Mouse (Mus musculus): ENCODE data around the gene Erc1. TPM values are rescaled to one million over a fixed set of nuclear protein-coding genes. Genes with fewer than 3 reads are reported as not detected.
A peak's percentile ranks its signal among the peaks of the same experiment; 100 is the strongest.

Erc1 gene
- polyA plus RNA-seq, 1 experiment, result 8.4 TPM

GRCm38 (mm10) chr6:119595440-119595839 lies 252.5 kb downstream of the Erc1 start:
- Histone ChIP-seq H3K27me3 (ENCODE audit: control insufficient read depth, insufficient read depth, insufficient read length) (no peaks in the 10 kb centered on the region), H3ac (ENCODE audit: control insufficient read depth, insufficient read length) (no peak overlapping the region), H3K79me2 (ENCODE audit: control insufficient read depth, insufficient read depth) (no peaks in the 10 kb centered on the region), H3K36me3 (ENCODE audit: control insufficient read depth, insufficient read depth) (no peaks in the 10 kb centered on the region), H3K4me2 (ENCODE audit: low read depth) (no peak overlapping the region), H3K4me3 (no peak overlapping the region)
- TF ChIP-seq MYOD1 (IDR thresholded peaks at IDR 0.05; ENCODE audit: control insufficient read depth in 1 of 3, insufficient read length in 2 of 3, low read depth in 2 of 3), result no peak
- TF ChIP-seq REST (IDR thresholded peaks at IDR 0.05; ENCODE audit: insufficient read depth, insufficient read length), result no peak
- no peak for TF ChIP-seq MYOG (IDR thresholded peaks at IDR 0.05; ENCODE audit: control insufficient read depth in 1 of 3, insufficient read depth in 1 of 3, insufficient read length in 2 of 3, low read depth in 2 of 3)
- no peak for TF ChIP-seq POLR2AphosphoS2 (IDR thresholded peaks at IDR 0.05; ENCODE audit: insufficient read length, low read depth)
- no peak for TF ChIP-seq USF1 (IDR thresholded peaks at IDR 0.05; ENCODE audit: low read depth)
- no peak for TF ChIP-seq CEBPB (IDR thresholded peaks at IDR 0.05; ENCODE audit: insufficient read depth, poor library complexity, severe bottlenecking)
- TF ChIP-seq MAX (IDR thresholded peaks at IDR 0.05; ENCODE audit: low read depth), result no peak
- TF ChIP-seq E2F4 (IDR thresholded peaks at IDR 0.05; ENCODE audit: insufficient read depth), result no peak
- no peak for TF ChIP-seq TCF12 (IDR thresholded peaks at IDR 0.05; ENCODE audit: insufficient read depth, poor library complexity, severe bottlenecking)
- no peak for TF ChIP-seq SRF (IDR thresholded peaks at IDR 0.05; ENCODE audit: control insufficient read depth, insufficient read length, low read depth)
- no peak for TF ChIP-seq POLR2A (IDR thresholded peaks at IDR 0.05; ENCODE audit: insufficient read length, low read depth)
- no peak for TF ChIP-seq TCF3 (IDR thresholded peaks at IDR 0.05; ENCODE audit: insufficient read length, low read depth)

DNA sequence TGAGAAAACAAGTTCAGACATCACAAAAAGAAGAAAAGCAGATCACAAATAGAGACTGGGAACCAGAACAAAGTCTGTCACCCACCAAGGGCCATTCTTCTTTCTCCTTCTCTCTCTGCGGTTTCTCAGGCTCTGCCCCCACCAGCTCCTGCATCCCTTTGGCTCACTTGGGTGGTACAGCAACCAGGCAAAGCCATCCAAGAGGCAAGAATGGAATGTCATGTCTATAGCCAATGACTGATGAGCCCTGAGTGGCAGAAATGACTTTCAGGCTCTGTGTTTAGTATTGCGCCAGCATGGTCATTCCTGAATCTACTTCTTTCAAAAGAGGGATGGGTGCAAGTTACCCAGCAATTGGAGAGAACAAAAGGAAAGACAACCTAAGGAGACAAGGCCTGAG lies 257.1 kb downstream of the Erc1 start:
- H3ac ChIP-seq (ENCODE audit: control insufficient read depth, insufficient read length), result no peak overlapping the region
- H3K79me2 ChIP-seq (ENCODE audit: control insufficient read depth, insufficient read depth), result no peaks in the 10 kb centered on the region
- H3K36me3 ChIP-seq (ENCODE audit: control insufficient read depth, insufficient read depth), result no peaks in the 10 kb centered on the region
- TF ChIP-seq TCF12 (IDR thresholded peaks at IDR 0.05; ENCODE audit: insufficient read depth, poor library complexity, severe bottlenecking) (no peak), E2F4 (IDR thresholded peaks at IDR 0.05; ENCODE audit: insufficient read depth) (no peak), MYOD1 (IDR thresholded peaks at IDR 0.05; ENCODE audit: control insufficient read depth in 1 of 3, insufficient read length in 2 of 3, low read depth in 2 of 3) (no peak), USF1 (IDR thresholded peaks at IDR 0.05; ENCODE audit: low read depth) (no peak), REST (IDR thresholded peaks at IDR 0.05; ENCODE audit: insufficient read depth, insufficient read length) (no peak), TCF3 (IDR thresholded peaks at IDR 0.05; ENCODE audit: insufficient read length, low read depth) (no peak), SRF (IDR thresholded peaks at IDR 0.05; ENCODE audit: control insufficient read depth, insufficient read length, low read depth) (no peak), CEBPB (IDR thresholded peaks at IDR 0.05; ENCODE audit: insufficient read depth, poor library complexity, severe bottlenecking) (no peak), POLR2AphosphoS2 (IDR thresholded peaks at IDR 0.05; ENCODE audit: insufficient read length, low read depth) (no peak), MAX (IDR thresholded peaks at IDR 0.05; ENCODE audit: low read depth) (no peak), MYOG (IDR thresholded peaks at IDR 0.05; ENCODE audit: control insufficient read depth in 1 of 3, insufficient read depth in 1 of 3, insufficient read length in 2 of 3, low read depth in 2 of 3) (no peak), POLR2A (IDR thresholded peaks at IDR 0.05; ENCODE audit: insufficient read length, low read depth) (no peak)
- no peaks in the 10 kb centered on the region for H3K27me3 ChIP-seq (ENCODE audit: control insufficient read depth, insufficient read depth, insufficient read length)
- H3K4me3 ChIP-seq, result no peak overlapping the region
- no peak overlapping the region for H3K4me2 ChIP-seq (ENCODE audit: low read depth)

- TF ChIP-seq USF1 (IDR thresholded peaks at IDR 0.05; ENCODE audit: low read depth) (no peak), CEBPB (IDR thresholded peaks at IDR 0.05; ENCODE audit: insufficient read depth, poor library complexity, severe bottlenecking) (no peak), MAX (IDR thresholded peaks at IDR 0.05; ENCODE audit: low read depth) (no peak), TCF3 (IDR thresholded peaks at IDR 0.05; ENCODE audit: insufficient read length, low read depth) (no peak), TCF12 (IDR thresholded peaks at IDR 0.05; ENCODE audit: insufficient read depth, poor library complexity, severe bottlenecking) (no peak), MYOD1 (IDR thresholded peaks at IDR 0.05; ENCODE audit: control insufficient read depth in 1 of 3, insufficient read length in 2 of 3, low read depth in 2 of 3) (no peak), REST (IDR thresholded peaks at IDR 0.05; ENCODE audit: insufficient read depth, insufficient read length) (no peak), POLR2AphosphoS2 (IDR thresholded peaks at IDR 0.05; ENCODE audit: insufficient read length, low read depth) (no peak), SRF (IDR thresholded peaks at IDR 0.05; ENCODE audit: control insufficient read depth, insufficient read length, low read depth) (no peak)
- H3ac ChIP-seq (ENCODE audit: control insufficient read depth, insufficient read length), result no peak overlapping the region
- no peaks in the 10 kb centered on the region for H3K79me2 ChIP-seq (ENCODE audit: control insufficient read depth, insufficient read depth)
- no peaks in the 10 kb centered on the region for H3K36me3 ChIP-seq (ENCODE audit: control insufficient read depth, insufficient read depth)
- no peaks in the 10 kb centered on the region for H3K27me3 ChIP-seq (ENCODE audit: control insufficient read depth, insufficient read depth, insufficient read length)
- no peak overlapping the region for H3K4me2 ChIP-seq (ENCODE audit: low read depth)
- no peak overlapping the region for H3K4me3 ChIP-seq
Observed at GRCm38 (mm10) chr6:119587897-119588296, 260.1 kb downstream of the Erc1 start.

- Histone ChIP-seq H3K36me3 (ENCODE audit: control insufficient read depth, insufficient read depth) (no peaks in the 10 kb centered on the region), H3K4me3 (no peak overlapping the region), H3K27me3 (ENCODE audit: control insufficient read depth, insufficient read depth, insufficient read length) (no peaks in the 10 kb centered on the region), H3ac (ENCODE audit: control insufficient read depth, insufficient read length) (no peak overlapping the region), H3K79me2 (ENCODE audit: control insufficient read depth, insufficient read depth) (no peaks in the 10 kb centered on the region), H3K4me2 (ENCODE audit: low read depth) (no peak overlapping the region)
- TF ChIP-seq MYOD1 (IDR thresholded peaks at IDR 0.05; ENCODE audit: control insufficient read depth in 1 of 3, insufficient read length in 2 of 3, low read depth in 2 of 3) (peak in 1 of 3 experiments; percentile 53), E2F4 (IDR thresholded peaks at IDR 0.05; ENCODE audit: insufficient read depth) (no peak), MYOG (IDR thresholded peaks at IDR 0.05; ENCODE audit: control insufficient read depth in 1 of 3, insufficient read depth in 1 of 3, insufficient read length in 2 of 3, low read depth in 2 of 3) (peak in 1 of 3 experiments; percentile 24), CEBPB (IDR thresholded peaks at IDR 0.05; ENCODE audit: insufficient read depth, poor library complexity, severe bottlenecking) (no peak)
Observed at GRCm38 (mm10) chr6:119587454-119587853, 260.5 kb downstream of the Erc1 start.
